In genomic region chr12:74284020-74284684, GRCm38 (mm10) we compare ENCODE assay signal across 8 mouse cellular contexts. TPM values are rescaled to one million over a fixed set of nuclear protein-coding genes. Genes with fewer than 3 reads are reported as not detected.
DNase-seq lines count a peak whose midpoint lies in the region; ATAC-seq and TF ChIP-seq lines count a peak whose summit lies in the region.
"Had no signal": no experiment of that assay in that cellular context is flagged by ENCODE, and none has a peak within 500 bp of the region (broad histone marks: within the 10 kb centered on the region; RNA-seq: fewer than 3 reads in every experiment).

No protein-coding gene starts in this region.

- H3K4me3 ChIP-seq in forebrain, postnatal 0 days (ENCODE audit: low read depth, low read length), result peak overlapping the region; percentile 59
- no peak overlapping the region for H3K4me3 ChIP-seq in liver, embryonic 15.5 days (replicated peaks)
- H3K4me3 ChIP-seq in neural tube, embryonic 15.5 days (replicated peaks), result peak overlapping the region; percentile 52

- H3K27ac ChIP-seq in forebrain, postnatal 0 days (ENCODE audit: low read depth, low read length), result peak overlapping the region; percentile 57
- no peak overlapping the region for H3K27ac ChIP-seq in liver, embryonic 15.5 days (replicated peaks)
- H3K27ac ChIP-seq in neural tube, embryonic 15.5 days (replicated peaks), result peak overlapping the region; percentile 49; the same call in 1 of the 2 replicates

- no peaks in the 10 kb centered on the region for H3K27me3 ChIP-seq in forebrain, postnatal 0 days (ENCODE audit: insufficient read depth, low read length)
- peaks cover 37% of the 10 kb centered on the region for H3K27me3 ChIP-seq in liver, embryonic 15.5 days
- H3K27me3 ChIP-seq in neural tube, embryonic 15.5 days (replicated peaks), result 0 out of 2 replicates have a peak, but pooled peaks cover 4% of the 10 kb centered on the region

- 5% methylated on average over 49 of the region's 49 CpGs for WGBS in forebrain, postnatal 0 days
- 2% methylated on average over 49 of the region's 49 CpGs for WGBS in liver, embryonic 15.5 days (ENCODE audit: insufficient replicate concordance)
- 1% methylated on average over 49 of the region's 49 CpGs for WGBS in neural tube, embryonic 15.5 days

- no peaks in the 10 kb centered on the region for H3K36me3 ChIP-seq in forebrain, postnatal 0 days (ENCODE audit: insufficient read depth)
- no peaks in the 10 kb centered on the region for H3K36me3 ChIP-seq in liver, embryonic 15.5 days (replicated peaks)
- no peaks in the 10 kb centered on the region for H3K36me3 ChIP-seq in neural tube, embryonic 15.5 days

- intact Hi-C loops in heart, postnatal 25 days (cut with DNase I), result no loop called here

- no peaks in the 10 kb centered on the region for H3K9me3 ChIP-seq in forebrain, postnatal 0 days (ENCODE audit: low read length)
- no peaks in the 10 kb centered on the region for H3K9me3 ChIP-seq in liver, embryonic 15.5 days (replicated peaks)
- no peaks in the 10 kb centered on the region for H3K9me3 ChIP-seq in neural tube, embryonic 15.5 days (replicated peaks)

- H3K4me2 ChIP-seq in forebrain, postnatal 0 days (ENCODE audit: low read depth), result peak overlapping the region; percentile 78
- peak overlapping the region; percentile 33; the same call in 1 of the 2 replicates for H3K4me2 ChIP-seq in liver, embryonic 15.5 days
- H3K4me2 ChIP-seq in neural tube, embryonic 15.5 days, result peak overlapping the region; percentile 95

- peak; percentile 86 for TF ChIP-seq CTCF in forebrain, postnatal 0 days (IDR thresholded peaks at IDR 0.05; ENCODE audit: low read depth)

- peak; percentile 97 for ATAC-seq in forebrain, postnatal 0 days
- ATAC-seq in liver, embryonic 15.5 days (ENCODE audit: insufficient read depth), result 0 out of 2 replicates have a peak, but pooled peaks have one; percentile 15
- peak; percentile 94 for ATAC-seq in neural tube, embryonic 15.5 days (ENCODE audit: low FRiP score)

- peak; percentile 56 for DNase-seq in cerebellum, adult 8-10 months
- DNase-seq in forebrain, postnatal 0 days, result peak; percentile 96
- DNase-seq in heart, postnatal 25 days (ENCODE audit: low spot score), result peak; percentile 13
- peak; percentile 95 for DNase-seq in layer of hippocampus, adult 11-12 months (ENCODE audit: low spot score)
- peak; percentile 44 for DNase-seq in thymus, postnatal 14 days

- peak overlapping the region; percentile 67 for H3K9ac ChIP-seq in forebrain, postnatal 0 days
- H3K9ac ChIP-seq in liver, embryonic 15.5 days, result no peak overlapping the region
- H3K9ac ChIP-seq in neural tube, embryonic 15.5 days (replicated peaks), result peak overlapping the region; percentile 41; the same call in 1 of the 2 replicates

- H3K4me1 ChIP-seq in forebrain, postnatal 0 days (ENCODE audit: insufficient read depth), result peaks cover 5% of the 10 kb centered on the region; the same call in 1 of the 2 replicates
- H3K4me1 ChIP-seq in liver, embryonic 15.5 days (replicated peaks), result no peaks in the 10 kb centered on the region
- peaks cover 30% of the 10 kb centered on the region for H3K4me1 ChIP-seq in neural tube, embryonic 15.5 days

RNA-seq across cellular contexts. Expression of gene Gm11042, which starts 32.0 kb away (rescaled TPM):
- total RNA-seq in forebrain, postnatal 0 days (2014; rRNA removed), result not detected in 2 replicates
- polyA plus RNA-seq in forebrain, postnatal 0 days (2015; fragmentation: Nextera tagmentation; extraction: Ambion mirVana), result not detected in 2 replicates
- not detected for total RNA-seq in heart, postnatal 25 days (2021)
- not detected in 2 replicates for polyA plus RNA-seq in liver, embryonic 15.5 days (2015; fragmentation: Nextera tagmentation; extraction: Ambion mirVana)
- not detected in 2 replicates for polyA plus RNA-seq in neural tube, embryonic 15.5 days (2015; fragmentation: Nextera tagmentation; extraction: Ambion mirVana)
- polyA plus RNA-seq: large intestine, adult 2 months had no signal

Comparison
In these comparisons a context has a peak if more than half of its experiments do, and no peak if none do; other contexts are left out.
1. DNase-seq: peak in every context shown above with its lines; median percentile 96 in forebrain, postnatal 0 days; 95 in layer of hippocampus, adult 11-12 months; 56 in cerebellum, adult 8-10 months; 44 in thymus, postnatal 14 days; 13 in heart, postnatal 25 days.
2. ATAC-seq: peak in every context shown above with its lines; median percentile 97 in forebrain, postnatal 0 days; 94 in neural tube, embryonic 15.5 days; 15 in liver, embryonic 15.5 days.
3. H3K4me2 ChIP-seq: peak in every context shown above with its lines; median percentile 95 in neural tube, embryonic 15.5 days; 78 in forebrain, postnatal 0 days; 33 in liver, embryonic 15.5 days.